Mouse (Mus musculus): ENCODE results near the gene Maml2. TPM values are rescaled to one million over a fixed set of nuclear protein-coding genes. Genes with fewer than 3 reads are reported as not detected.

The Maml2 gene
- polyA plus RNA-seq, 1 experiment from 2014 or later = 15.1 TPM

- H3K27me3 ChIP-seq (replicated peaks; ENCODE audit: insufficient read depth, low read length) = no peaks in the 10 kb centered on the region
Measured at GRCm38 (mm10) chr9:13556696-13557095, 258.9 kb downstream of the Maml2 start.

GRCm38 (mm10) chr9:13558811-13559372 is 261.1 kb downstream of the Maml2 start:
- DNase-seq (ENCODE audit: low spot score) = no peak
- Histone ChIP-seq H3K4me1 (ENCODE audit: insufficient read depth, low read depth, low read length) (peaks cover 11% of the 10 kb centered on the region), H3K4me2 (replicated peaks; ENCODE audit: low read depth, low read length) (no peak overlapping the region), H3K9me3 (ENCODE audit: low read length) (no peaks in the 10 kb centered on the region), H3K9ac (replicated peaks; ENCODE audit: low read depth) (no peak overlapping the region), H3K27me3 (replicated peaks; ENCODE audit: insufficient read depth, low read length) (no peaks in the 10 kb centered on the region), H3K4me3 (ENCODE audit: low read depth, low read length) (no peak overlapping the region), H3K27ac (ENCODE audit: low read length) (no peak overlapping the region), H3K36me3 (ENCODE audit: insufficient read depth, low read length) (no peaks in the 10 kb centered on the region)
- ATAC-seq = no peak
- TF ChIP-seq EP300 (IDR thresholded peaks at IDR 0.05) (no peak), CTCF (IDR thresholded peaks at IDR 0.05) (0 out of 2 replicates have a peak, but pooled peaks have one; percentile 7)
- 57% methylated on average over 4 of the region's 4 CpGs for WGBS

More at GRCm38 (mm10) chr9:13556696-13557095, 258.9 kb downstream of the Maml2 start:
- Histone ChIP-seq H3K4me2 (replicated peaks; ENCODE audit: low read depth, low read length) (no peak overlapping the region), H3K4me3 (ENCODE audit: low read depth, low read length) (no peak overlapping the region), H3K4me1 (ENCODE audit: insufficient read depth, low read depth, low read length) (no peaks in the 10 kb centered on the region), H3K9me3 (ENCODE audit: low read length) (no peaks in the 10 kb centered on the region), H3K36me3 (ENCODE audit: insufficient read depth, low read length) (no peaks in the 10 kb centered on the region), H3K9ac (replicated peaks; ENCODE audit: low read depth) (no peak overlapping the region), H3K27ac (ENCODE audit: low read length) (no peak overlapping the region)
- TF ChIP-seq CTCF (IDR thresholded peaks at IDR 0.05) = no peak
- TF ChIP-seq EP300 (IDR thresholded peaks at IDR 0.05) = no peak
- DNase-seq (ENCODE audit: low spot score) (no peak), ATAC-seq (no peak)
- WGBS = 81% methylated on average over 3 of the region's 3 CpGs

- Histone ChIP-seq H3K36me3 (ENCODE audit: insufficient read depth, low read length) (no peaks in the 10 kb centered on the region), H3K9ac (replicated peaks; ENCODE audit: low read depth) (no peak overlapping the region), H3K27me3 (replicated peaks; ENCODE audit: insufficient read depth, low read length) (no peaks in the 10 kb centered on the region), H3K4me3 (ENCODE audit: low read depth, low read length) (no peak overlapping the region), H3K9me3 (ENCODE audit: low read length) (no peaks in the 10 kb centered on the region), H3K27ac (ENCODE audit: low read length) (no peak overlapping the region), H3K4me1 (ENCODE audit: insufficient read depth, low read depth, low read length) (peaks cover 18% of the 10 kb centered on the region), H3K4me2 (replicated peaks; ENCODE audit: low read depth, low read length) (no peak overlapping the region)
- 67% methylated on average over 9 of the region's 9 CpGs for WGBS
- no peak for TF ChIP-seq CTCF (IDR thresholded peaks at IDR 0.05)
- no peak for TF ChIP-seq EP300 (IDR thresholded peaks at IDR 0.05)
- ATAC-seq = no peak
- no peak for DNase-seq (ENCODE audit: low spot score)
Measured at GRCm38 (mm10) chr9:13560651-13561050, 262.9 kb downstream of the Maml2 start.

GRCm38 (mm10) chr9:13561335-13561734 is 263.6 kb downstream of the Maml2 start:
- Histone ChIP-seq H3K27me3 (replicated peaks; ENCODE audit: insufficient read depth, low read length) (no peaks in the 10 kb centered on the region), H3K9me3 (ENCODE audit: low read length) (no peaks in the 10 kb centered on the region), H3K9ac (replicated peaks; ENCODE audit: low read depth) (no peak overlapping the region), H3K4me2 (replicated peaks; ENCODE audit: low read depth, low read length) (no peak overlapping the region), H3K4me3 (ENCODE audit: low read depth, low read length) (no peak overlapping the region), H3K36me3 (ENCODE audit: insufficient read depth, low read length) (no peaks in the 10 kb centered on the region), H3K4me1 (ENCODE audit: insufficient read depth, low read depth, low read length) (peaks cover 18% of the 10 kb centered on the region), H3K27ac (ENCODE audit: low read length) (no peak overlapping the region)
- ATAC-seq (no peak), DNase-seq (ENCODE audit: low spot score) (no peak)
- 100% methylated on average over 1 of the region's 1 CpGs for WGBS
- TF ChIP-seq CTCF (IDR thresholded peaks at IDR 0.05) (no peak), EP300 (IDR thresholded peaks at IDR 0.05) (no peak)

GRCm38 (mm10) chr9:13563475-13564414 is 266.0 kb downstream of the Maml2 start:
- Histone ChIP-seq H3K36me3 (ENCODE audit: insufficient read depth, low read length) (no peaks in the 10 kb centered on the region), H3K9me3 (ENCODE audit: low read length) (no peaks in the 10 kb centered on the region), H3K4me2 (replicated peaks; ENCODE audit: low read depth, low read length) (no peak overlapping the region), H3K27me3 (replicated peaks; ENCODE audit: insufficient read depth, low read length) (no peaks in the 10 kb centered on the region), H3K4me3 (ENCODE audit: low read depth, low read length) (no peak overlapping the region), H3K27ac (ENCODE audit: low read length) (peak overlapping the region; percentile 55), H3K9ac (replicated peaks; ENCODE audit: low read depth) (no peak overlapping the region), H3K4me1 (ENCODE audit: insufficient read depth, low read depth, low read length) (peaks cover 18% of the 10 kb centered on the region)
- TF ChIP-seq EP300 (IDR thresholded peaks at IDR 0.05) = no peak
- no peak for TF ChIP-seq CTCF (IDR thresholded peaks at IDR 0.05)
- 12% methylated on average over 10 of the region's 10 CpGs for WGBS
- ATAC-seq (peak; percentile 67), DNase-seq (ENCODE audit: low spot score) (peak; percentile 67)

GRCm38 (mm10) chr9:13565343-13566019 is 267.7 kb downstream of the Maml2 start:
- peak; percentile 23 for DNase-seq (ENCODE audit: low spot score)
- no peak overlapping the region for H3K9ac ChIP-seq (replicated peaks; ENCODE audit: low read depth)

More at GRCm38 (mm10) chr9:13565343-13566019, 267.7 kb downstream of the Maml2 start:
- no peak for ATAC-seq
- no peak overlapping the region for H3K27ac ChIP-seq (ENCODE audit: low read length)
- 67% methylated on average over 11 of the region's 11 CpGs for WGBS
- H3K9me3 ChIP-seq (ENCODE audit: low read length) = no peaks in the 10 kb centered on the region
- no peak overlapping the region for H3K4me2 ChIP-seq (replicated peaks; ENCODE audit: low read depth, low read length)
- no peak overlapping the region for H3K4me3 ChIP-seq (ENCODE audit: low read depth, low read length)
- peaks cover 18% of the 10 kb centered on the region for H3K4me1 ChIP-seq (ENCODE audit: insufficient read depth, low read depth, low read length)
- TF ChIP-seq CTCF (IDR thresholded peaks at IDR 0.05) (no peak), EP300 (IDR thresholded peaks at IDR 0.05) (no peak)
- no peaks in the 10 kb centered on the region for H3K36me3 ChIP-seq (ENCODE audit: insufficient read depth, low read length)
- H3K27me3 ChIP-seq (replicated peaks; ENCODE audit: insufficient read depth, low read length) = no peaks in the 10 kb centered on the region

All from lung, postnatal 0 days (tissue).